Mouse (Mus musculus) limb, embryonic 15.5 days (tissue): ENCODE results near the gene Amt. TPM values are rescaled to one million over a fixed set of nuclear protein-coding genes. Genes with fewer than 3 reads are reported as not detected.
"Not testable (repeated sequence)": the region's sequence is repeated elsewhere in the genome, so short reads cannot be mapped to it uniquely, and the experiment has no call there.

Experiments
- ATAC-seq: fragments of 200-750 bp; cut with Nextera tagmentation; 2 replicates; pipeline ENCODE4 v1.8.0; 2017; ENCODE audit warnings: low read depth, moderate TSS enrichment; ENCODE audit not compliant: insufficient number of reproducible peaks, low FRiP score, low TSS enrichment
- H3K27ac ChIP-seq: fragments of 300-500 bp; sonication (generic); 2 replicates; pipeline ENCODE4 v1.5.1; 2015; ENCODE audit warnings: moderate library complexity, mild to moderate bottlenecking, inconsistent platforms
- H3K27me3 ChIP-seq: fragments of 300-500 bp; sonication (generic); 2 replicates; pipeline ENCODE4 v1.6.1; 2015; ENCODE audit warnings: inconsistent platforms
- H3K36me3 ChIP-seq: fragments of 300-500 bp; sonication (generic); 2 replicates; pipeline ENCODE4 v1.6.1; 2015; ENCODE audit warnings: inconsistent platforms
- H3K4me1 ChIP-seq: fragments of 300-500 bp; sonication (generic); 2 replicates; pipeline ENCODE4 v1.6.1; 2015; ENCODE audit warnings: inconsistent platforms
- H3K4me2 ChIP-seq: fragments of 300-500 bp; sonication (generic); 2 replicates; pipeline ENCODE4 v1.6.1; 2015; ENCODE audit warnings: mild to moderate bottlenecking, inconsistent platforms
- H3K4me3 ChIP-seq: fragments of 300-500 bp; sonication (generic); 2 replicates; pipeline ENCODE4 v1.5.1; 2015; ENCODE audit warnings: mild to moderate bottlenecking, inconsistent platforms
- H3K9ac ChIP-seq: fragments of 300-500 bp; sonication (generic); 2 replicates; pipeline ENCODE4 v1.6.1; 2015; ENCODE audit warnings: inconsistent platforms
- H3K9me3 ChIP-seq: fragments of 300-500 bp; sonication (generic); 2 replicates; pipeline ENCODE4 v1.6.1; 2016; ENCODE audit warnings: inconsistent platforms
- WGBS: fragments of 180-500 bp; shearing (Covaris S2); methylation state at CpG from one replicate; pipeline ENCODE4 v1.1.7; 2015; 5-methylcytosine and 5-hydroxymethylcytosine counted together
- polyA plus RNA-seq: library from polyadenylated mRNA; unstranded; fragments of >200 nt; fragmentation: Nextera tagmentation; extraction: Ambion mirVana; gene quantifications from 2 replicates; pipeline ENCODE4 v1.2.1, GENCODE M21; 2015

Gene Amt
- polyA plus RNA-seq, 1 experiment from 2014 or later = 9.5 TPM

GRCm38 (mm10) chr9:108267691-108268090 is 29.0 kb upstream of the Amt start:
- 81% methylated on average over 7 of the region's 7 CpGs for WGBS
- H3K4me3 ChIP-seq = no peak overlapping the region
- no peak overlapping the region for H3K9ac ChIP-seq
- no peak for ATAC-seq
- no peaks in the 10 kb centered on the region for H3K27me3 ChIP-seq
- H3K27ac ChIP-seq = no peak overlapping the region
- peaks cover 14% of the 10 kb centered on the region for H3K4me1 ChIP-seq
- H3K36me3 ChIP-seq = no peaks in the 10 kb centered on the region
- H3K9me3 ChIP-seq = no peaks in the 10 kb centered on the region
- no peak overlapping the region for H3K4me2 ChIP-seq

- H3K27me3 ChIP-seq, H3K27ac ChIP-seq, H3K4me3 ChIP-seq, ATAC-seq, H3K4me2 ChIP-seq, H3K9me3 ChIP-seq, H3K36me3 ChIP-seq, H3K9ac ChIP-seq: not testable (repeated sequence)
- 81% methylated on average over 6 of the region's 7 CpGs for WGBS
- H3K4me1 ChIP-seq = peaks cover 17% of the 10 kb centered on the region
Observed at GRCm38 (mm10) chr9:108268701-108269100, 28.0 kb upstream of the Amt start.

DNA sequence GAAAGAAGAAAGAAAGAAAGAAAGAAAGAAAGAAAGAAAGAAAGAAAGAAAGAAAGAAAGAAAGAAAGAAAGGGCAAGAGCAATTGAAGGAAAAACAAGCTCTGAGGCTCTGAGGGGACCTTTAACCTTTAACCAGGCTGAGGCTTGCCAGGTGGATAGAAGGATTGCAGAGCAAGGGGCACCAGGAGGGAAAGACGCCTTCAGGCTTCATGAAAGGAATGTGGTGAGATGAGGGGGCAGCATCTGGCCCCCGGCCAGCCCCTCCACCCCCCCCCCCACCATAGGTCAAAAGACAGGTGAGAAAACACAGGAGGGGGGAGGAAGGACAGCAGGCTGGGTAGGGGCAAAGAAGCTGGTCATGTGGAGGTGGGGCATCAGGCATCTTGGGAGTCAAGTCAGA is 24.7 kb upstream of the Amt start:
- no peak overlapping the region for H3K9ac ChIP-seq
- 26% methylated on average over 2 of the region's 2 CpGs for WGBS
- no peak overlapping the region for H3K4me3 ChIP-seq
- no peak for ATAC-seq
- H3K4me1 ChIP-seq = peaks cover 16% of the 10 kb centered on the region
- no peaks in the 10 kb centered on the region for H3K27me3 ChIP-seq
- H3K36me3 ChIP-seq = no peaks in the 10 kb centered on the region
- H3K9me3 ChIP-seq = no peaks in the 10 kb centered on the region
- peak overlapping the region; percentile 47; the same call in 1 of the 2 replicates for H3K27ac ChIP-seq
- H3K4me2 ChIP-seq = no peak overlapping the region

DNA sequence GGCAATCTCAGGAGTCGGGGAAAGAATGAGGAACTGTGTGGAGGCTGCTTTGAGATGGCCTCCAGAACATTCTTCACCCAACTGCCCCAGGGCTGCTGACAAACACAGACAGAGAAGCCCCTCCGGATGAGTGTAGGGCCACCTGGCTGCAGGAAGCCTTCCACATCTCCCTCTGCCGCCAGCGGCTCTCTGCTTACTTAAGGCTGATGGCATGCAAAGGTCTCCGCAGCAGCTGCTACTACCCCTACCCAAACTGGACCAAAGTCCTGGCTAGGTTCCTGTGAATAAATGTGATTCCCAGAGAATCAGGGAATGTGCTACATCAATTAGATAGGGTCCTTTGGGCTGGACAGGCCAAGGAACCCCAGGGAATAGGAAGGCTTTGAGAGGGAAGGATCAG is 24.0 kb upstream of the Amt start:
- ATAC-seq = no peak
- Histone ChIP-seq H3K9me3 (no peaks in the 10 kb centered on the region), H3K27ac (peak overlapping the region; percentile 47; the same call in 1 of the 2 replicates), H3K4me2 (no peak overlapping the region), H3K4me3 (no peak overlapping the region), H3K27me3 (no peaks in the 10 kb centered on the region), H3K36me3 (no peaks in the 10 kb centered on the region), H3K9ac (no peak overlapping the region), H3K4me1 (peaks cover 16% of the 10 kb centered on the region)
- WGBS = 55% methylated on average over 5 of the region's 5 CpGs

- H3K36me3 ChIP-seq = no peaks in the 10 kb centered on the region
- H3K27ac ChIP-seq = 0 out of 2 replicates have a peak overlapping the region, but pooled peaks have one; percentile 18
- H3K4me3 ChIP-seq = no peak overlapping the region
- H3K9me3 ChIP-seq = no peaks in the 10 kb centered on the region
- WGBS = 62% methylated on average over 4 of the region's 4 CpGs
- ATAC-seq = no peak
- H3K4me2 ChIP-seq = no peak overlapping the region
- H3K4me1 ChIP-seq = peaks cover 16% of the 10 kb centered on the region
- no peaks in the 10 kb centered on the region for H3K27me3 ChIP-seq
- H3K9ac ChIP-seq = no peak overlapping the region
Observed at GRCm38 (mm10) chr9:108273485-108273884, 23.2 kb upstream of the Amt start.

DNA sequence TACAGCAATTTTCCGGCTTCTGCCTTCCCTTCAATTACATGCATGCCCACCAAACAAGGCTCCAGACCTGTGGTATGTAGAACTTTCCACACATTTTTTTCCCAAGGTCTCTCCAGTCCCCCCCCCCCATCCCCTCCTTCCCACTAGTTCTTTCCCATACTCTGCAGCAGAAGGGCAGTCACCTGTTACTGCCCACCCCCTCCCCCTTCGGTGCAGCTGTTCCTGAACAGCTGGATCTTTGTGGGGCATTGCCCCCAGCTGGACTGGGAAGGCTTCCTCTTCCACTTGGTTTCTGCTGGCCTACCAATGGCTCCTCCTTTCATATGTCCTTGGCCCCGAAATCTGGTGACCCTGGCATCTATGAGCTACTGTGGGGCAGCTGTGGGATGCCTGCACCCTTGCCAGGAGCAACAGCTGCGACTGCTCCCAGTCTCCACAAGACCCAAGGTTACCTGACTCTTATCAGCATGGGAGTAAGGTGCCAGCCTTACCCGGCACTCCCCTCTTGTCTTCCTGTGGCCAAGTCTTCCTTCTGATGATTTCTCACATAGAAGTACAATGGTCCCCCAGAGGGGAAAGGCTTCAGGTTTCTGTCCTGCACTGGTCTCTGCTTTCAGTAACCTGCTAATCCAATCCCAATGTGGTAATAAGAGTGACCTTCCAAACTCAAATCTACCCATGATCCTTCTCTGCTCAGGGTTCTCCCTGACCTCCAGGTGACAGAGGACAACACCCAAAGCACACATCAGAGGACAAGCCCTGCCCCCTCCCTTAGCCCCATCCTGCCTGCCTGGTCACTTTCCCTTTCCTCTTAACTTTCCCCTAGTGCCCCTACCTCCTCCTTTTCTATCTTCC is 21.9 kb upstream of the Amt start:
- Histone ChIP-seq H3K4me2 (no peak overlapping the region), H3K9me3 (no peaks in the 10 kb centered on the region), H3K27me3 (no peaks in the 10 kb centered on the region), H3K4me1 (peaks cover 16% of the 10 kb centered on the region), H3K36me3 (no peaks in the 10 kb centered on the region), H3K27ac (no peak overlapping the region), H3K9ac (no peak overlapping the region), H3K4me3 (no peak overlapping the region)
- WGBS = 62% methylated on average over 5 of the region's 5 CpGs
- no peak for ATAC-seq

DNA sequence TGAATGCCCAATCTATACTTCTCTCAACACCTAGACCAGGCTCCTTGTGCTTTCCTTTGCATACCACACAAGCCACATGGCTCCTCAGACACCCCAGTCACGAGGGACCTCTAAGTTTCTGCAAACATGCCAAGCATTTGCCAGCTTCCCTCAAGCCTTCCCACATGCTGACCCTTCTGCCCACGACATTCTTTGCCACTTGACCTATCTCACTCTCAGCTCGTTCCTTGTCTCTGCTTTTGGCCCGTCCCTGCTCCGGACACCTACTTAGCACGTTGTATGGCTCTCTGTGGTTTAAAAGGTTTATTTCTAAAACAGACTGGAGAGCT is 21.4 kb upstream of the Amt start:
- Histone ChIP-seq H3K4me3 (no peak overlapping the region), H3K4me2 (no peak overlapping the region), H3K9me3 (no peaks in the 10 kb centered on the region), H3K27ac (no peak overlapping the region), H3K36me3 (no peaks in the 10 kb centered on the region), H3K4me1 (peaks cover 20% of the 10 kb centered on the region), H3K9ac (no peak overlapping the region), H3K27me3 (no peaks in the 10 kb centered on the region)
- WGBS = 52% methylated on average over 6 of the region's 6 CpGs
- ATAC-seq = no peak

- no peak for ATAC-seq
- H3K27ac ChIP-seq = no peak overlapping the region
- H3K4me1 ChIP-seq = peaks cover 14% of the 10 kb centered on the region; the same call in 1 of the 2 replicates
- no peak overlapping the region for H3K9ac ChIP-seq
- no peaks in the 10 kb centered on the region for H3K36me3 ChIP-seq
- no peak overlapping the region for H3K4me3 ChIP-seq
- 73% methylated on average over 10 of the region's 10 CpGs for WGBS
- no peak overlapping the region for H3K4me2 ChIP-seq
- H3K9me3 ChIP-seq = no peaks in the 10 kb centered on the region
- H3K27me3 ChIP-seq = no peaks in the 10 kb centered on the region
Observed at GRCm38 (mm10) chr9:108278697-108279450, 17.8 kb upstream of the Amt start.

GRCm38 (mm10) chr9:108280071-108280828 is 16.4 kb upstream of the Amt start:
- H3K4me2 ChIP-seq = no peak overlapping the region
- peaks cover 8% of the 10 kb centered on the region; the same call in 1 of the 2 replicates for H3K4me1 ChIP-seq
- H3K27ac ChIP-seq = peak overlapping the region; percentile 65
- no peaks in the 10 kb centered on the region for H3K9me3 ChIP-seq
- peak; percentile 80; the same call in 1 of the 2 replicates for ATAC-seq
- H3K27me3 ChIP-seq = no peaks in the 10 kb centered on the region
- H3K36me3 ChIP-seq = no peaks in the 10 kb centered on the region
- WGBS = 27% methylated on average over 8 of the region's 8 CpGs
- no peak overlapping the region for H3K4me3 ChIP-seq
- no peak overlapping the region for H3K9ac ChIP-seq

GRCm38 (mm10) chr9:108284410-108284809 is 12.2 kb upstream of the Amt start:
- 12% methylated on average over 6 of the region's 6 CpGs for WGBS
- Histone ChIP-seq H3K4me1 (peaks cover 8% of the 10 kb centered on the region; the same call in 1 of the 2 replicates), H3K27me3 (no peaks in the 10 kb centered on the region), H3K36me3 (no peaks in the 10 kb centered on the region), H3K4me2 (no peak overlapping the region), H3K9ac (no peak overlapping the region), H3K4me3 (no peak overlapping the region), H3K9me3 (no peaks in the 10 kb centered on the region), H3K27ac (no peak overlapping the region)
- peak; percentile 62; the same call in 1 of the 2 replicates for ATAC-seq

DNA sequence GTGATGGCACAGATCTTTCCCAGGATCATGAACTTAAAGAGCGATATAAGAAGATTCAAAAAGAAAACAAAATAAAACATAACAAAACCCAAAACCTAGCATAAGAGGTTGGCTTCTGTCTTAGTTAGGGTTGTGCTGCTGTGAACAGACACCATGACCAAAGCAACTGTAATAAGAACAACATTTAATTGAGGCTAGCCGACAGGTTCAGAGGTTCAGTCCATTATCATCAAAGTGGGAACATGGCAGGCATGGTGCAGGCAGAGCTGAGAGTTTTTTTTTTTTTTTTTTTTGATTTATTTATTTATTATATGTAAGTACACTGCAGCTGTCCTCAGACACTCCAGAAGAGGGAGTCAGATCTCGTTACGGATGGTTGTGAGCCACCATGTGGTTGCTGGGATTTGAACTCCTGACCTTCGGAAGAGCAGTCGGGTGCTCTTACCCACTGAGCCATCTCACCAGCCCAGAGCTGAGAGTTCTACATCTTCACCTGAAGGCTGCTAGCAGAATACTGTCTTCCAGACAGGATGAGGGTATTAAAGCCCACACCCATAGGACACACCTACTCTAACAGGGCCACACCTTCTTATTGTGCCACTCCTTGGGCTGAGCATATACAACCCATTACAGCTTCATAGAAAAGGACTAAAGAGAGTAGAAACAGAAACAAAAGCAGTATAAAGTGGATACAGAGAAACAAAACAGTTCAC is 9.0 kb upstream of the Amt start:
- H3K4me2 ChIP-seq, H3K4me1 ChIP-seq, H3K4me3 ChIP-seq, H3K9ac ChIP-seq, H3K36me3 ChIP-seq, H3K27ac ChIP-seq, ATAC-seq, H3K27me3 ChIP-seq, H3K9me3 ChIP-seq: not testable (repeated sequence)
- WGBS = 81% methylated on average over 6 of the region's 6 CpGs
